Mouse (Mus musculus): ENCODE data around the gene Tekt4.

Gene Tekt4

GRCm38 (mm10) chr17:25474330-25475077 lies 20.1 kb downstream of the Tekt4 start:
- DNase-seq (ENCODE audit: extremely low spot score, low read depth, low spot score) = peak; percentile 49

GRCm38 (mm10) chr17:25475946-25476744 lies 21.7 kb downstream of the Tekt4 start:
- DNase-seq (ENCODE audit: extremely low spot score, low read depth, low spot score) = peak; percentile 88

- no peak for DNase-seq (ENCODE audit: extremely low spot score, low read depth, low spot score)
Observed at GRCm38 (mm10) chr17:25480152-25480551, 25.7 kb downstream of the Tekt4 start.

- no peak for DNase-seq (ENCODE audit: extremely low spot score, low read depth, low spot score)
Observed at GRCm38 (mm10) chr17:25480820-25481219, 26.4 kb downstream of the Tekt4 start.

- DNase-seq (ENCODE audit: extremely low spot score, low read depth, low spot score) = no peak
Observed at GRCm38 (mm10) chr17:25482092-25482491, 27.7 kb downstream of the Tekt4 start.

GRCm38 (mm10) chr17:25497013-25497412 lies 42.6 kb downstream of the Tekt4 start, which contains the start of gene Sstr5:
TSS of gene Sstr5 (minus strand) at chr17:25497288.
- DNase-seq (ENCODE audit: extremely low spot score, low read depth, low spot score) = no peak

- DNase-seq (ENCODE audit: extremely low spot score, low read depth, low spot score) = no peak
Observed at GRCm38 (mm10) chr17:25502599-25502998, 48.2 kb downstream of the Tekt4 start.

GRCm38 (mm10) chr17:25507799-25508198 lies 53.4 kb downstream of the Tekt4 start:
- peak; percentile 57 for DNase-seq (ENCODE audit: extremely low spot score, low read depth, low spot score)

- no peak for DNase-seq (ENCODE audit: extremely low spot score, low read depth, low spot score)
Observed at GRCm38 (mm10) chr17:25508860-25509577, 54.6 kb downstream of the Tekt4 start.

- DNase-seq (ENCODE audit: extremely low spot score, low read depth, low spot score) = no peak
Observed at GRCm38 (mm10) chr17:25510074-25510830, 55.8 kb downstream of the Tekt4 start.

- DNase-seq (ENCODE audit: extremely low spot score, low read depth, low spot score) = no peak
Observed at GRCm38 (mm10) chr17:25511876-25512275, 57.5 kb downstream of the Tekt4 start.

GRCm38 (mm10) chr17:25514055-25514454 lies 59.6 kb downstream of the Tekt4 start:
- no peak for DNase-seq (ENCODE audit: extremely low spot score, low read depth, low spot score)

GRCm38 (mm10) chr17:25516315-25516714 lies 61.9 kb downstream of the Tekt4 start:
- DNase-seq (ENCODE audit: extremely low spot score, low read depth, low spot score) = no peak

- DNase-seq (ENCODE audit: extremely low spot score, low read depth, low spot score) = no peak
Observed at GRCm38 (mm10) chr17:25518144-25518543, 63.7 kb downstream of the Tekt4 start.

- no peak for DNase-seq (ENCODE audit: extremely low spot score, low read depth, low spot score)
Observed at GRCm38 (mm10) chr17:25519511-25519910, 65.1 kb downstream of the Tekt4 start.

GRCm38 (mm10) chr17:25520492-25520891 lies 66.1 kb downstream of the Tekt4 start:
- DNase-seq (ENCODE audit: extremely low spot score, low read depth, low spot score) = no peak

- no peak for DNase-seq (ENCODE audit: extremely low spot score, low read depth, low spot score)
Observed at GRCm38 (mm10) chr17:25522080-25522479, 67.7 kb downstream of the Tekt4 start.
